Mouse (Mus musculus) neutrophil, adult 5-6 weeks (primary cell): ENCODE data around the gene Zmynd8. TPM values are rescaled to one million over a fixed set of nuclear protein-coding genes. Genes with fewer than 3 reads are reported as not detected.
A peak's percentile ranks its signal among the peaks of the same experiment; 100 is the strongest.

ENCODE experiments used
- ATAC-seq: fragments of 151-379, 151-347 bp; 2 replicates; pipeline ENCODE4 v1.8.0; 2017; ENCODE audit warnings: mild to moderate bottlenecking, moderate TSS enrichment; ENCODE audit not compliant: insufficient number of reproducible peaks, poor library complexity, low FRiP score, severe bottlenecking; ENCODE audit errors: extremely low read depth
- total RNA-seq: library from RNA; stranded (forward); fragments of 200-1000 nt; gene quantifications from 2 replicates; pipeline ENCODE4 v1.2.3, GENCODE M21; 2017

Zmynd8 gene
- total RNA-seq, 1 experiment from 2014 or later, result 56.9 TPM

DNA sequence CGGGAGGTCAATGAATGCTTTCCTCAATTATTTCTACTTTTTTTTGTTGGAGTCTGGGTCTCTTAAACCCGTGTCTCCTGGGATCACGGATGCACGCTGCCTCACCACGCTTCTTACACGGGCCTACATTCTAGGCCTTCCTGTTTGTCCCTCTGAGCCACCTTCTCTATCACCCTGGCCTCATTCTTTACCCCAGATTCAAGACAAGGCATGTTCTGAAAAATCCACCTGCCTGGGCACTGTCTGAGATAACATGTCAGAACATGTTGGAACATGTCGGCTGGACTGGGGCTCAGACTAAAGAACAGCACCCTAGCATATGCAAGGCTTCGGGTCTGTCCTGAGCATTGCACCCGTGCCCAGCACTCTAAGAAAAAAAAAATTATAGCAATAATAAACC is 110.0 kb downstream of the Zmynd8 start:
- no peak for ATAC-seq

DNA sequence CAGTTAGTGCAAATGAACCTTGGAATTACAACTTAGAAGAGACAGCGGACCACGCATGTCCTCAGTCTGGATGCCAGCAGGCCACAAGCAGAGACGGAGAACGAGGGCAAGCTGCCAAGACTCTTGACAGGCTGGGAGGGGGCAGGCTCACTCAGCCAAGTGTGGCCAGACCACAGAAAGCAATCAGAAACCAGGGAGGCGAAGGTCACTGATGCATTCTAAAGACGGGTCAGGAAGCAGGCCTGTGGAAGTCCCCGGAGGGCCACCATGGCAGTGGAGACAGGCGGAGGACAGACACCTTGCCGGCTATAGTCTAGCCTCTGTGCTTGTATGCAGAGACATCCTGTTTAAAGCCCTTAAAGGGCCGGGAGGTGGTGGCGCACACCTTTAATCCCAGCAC is 110.8 kb downstream of the Zmynd8 start:
- ATAC-seq, result no peak

DNA sequence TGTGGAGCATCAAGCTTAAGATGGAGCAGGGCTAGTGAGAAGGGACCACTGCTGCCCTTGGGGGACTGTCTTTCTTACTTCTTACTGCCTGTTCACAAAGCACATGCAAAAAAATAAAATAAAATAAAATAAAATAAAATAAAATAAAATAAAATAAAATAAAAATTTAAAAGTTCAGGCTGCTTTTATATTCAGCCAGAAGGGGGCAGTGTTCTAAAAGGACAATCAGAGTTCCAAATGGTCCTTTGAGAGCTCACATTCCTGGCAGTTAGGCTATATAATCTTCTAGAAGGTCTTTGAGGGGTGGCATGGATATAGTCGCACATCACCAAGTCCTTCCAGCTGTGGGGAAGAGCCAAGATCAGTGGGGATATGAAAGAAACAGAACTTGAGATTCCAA is 112.3 kb downstream of the Zmynd8 start:
- ATAC-seq, result no peak

DNA sequence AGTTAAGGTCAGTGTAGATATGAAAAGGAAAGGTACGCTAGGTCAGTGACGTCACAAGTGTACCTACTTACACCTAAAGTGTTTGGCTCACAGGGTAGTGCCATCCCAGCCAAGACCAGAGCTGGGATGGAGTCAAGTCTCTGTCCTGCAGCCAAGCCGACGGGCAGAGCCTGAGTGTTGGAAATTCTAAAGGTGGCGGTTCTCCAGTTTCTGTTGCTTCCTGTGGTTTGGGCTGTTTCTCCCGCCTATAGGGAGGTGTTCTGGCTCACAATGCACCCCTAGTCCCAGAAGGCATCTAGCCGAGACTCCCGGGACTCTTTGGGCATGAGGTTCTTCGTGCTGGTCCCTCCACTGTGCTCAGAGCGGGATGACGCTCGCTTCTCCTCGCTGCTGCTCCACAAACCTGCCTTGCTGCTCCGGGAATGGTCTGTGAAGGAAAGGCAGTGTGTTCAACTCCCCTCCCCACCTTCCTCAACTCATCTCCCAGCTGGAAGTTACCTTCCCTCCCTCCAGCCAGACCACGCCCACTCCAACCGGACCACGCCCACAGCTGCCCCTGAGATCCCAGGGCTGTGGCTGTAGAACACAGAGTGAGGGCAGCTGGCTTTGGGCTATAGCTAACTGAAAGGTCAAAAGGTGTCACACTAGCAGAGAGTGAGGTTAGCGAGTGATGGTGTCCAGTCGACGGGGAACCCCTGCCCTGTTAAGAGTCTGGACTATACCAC is 113.3 kb downstream of the Zmynd8 start:
- no peak for ATAC-seq

DNA sequence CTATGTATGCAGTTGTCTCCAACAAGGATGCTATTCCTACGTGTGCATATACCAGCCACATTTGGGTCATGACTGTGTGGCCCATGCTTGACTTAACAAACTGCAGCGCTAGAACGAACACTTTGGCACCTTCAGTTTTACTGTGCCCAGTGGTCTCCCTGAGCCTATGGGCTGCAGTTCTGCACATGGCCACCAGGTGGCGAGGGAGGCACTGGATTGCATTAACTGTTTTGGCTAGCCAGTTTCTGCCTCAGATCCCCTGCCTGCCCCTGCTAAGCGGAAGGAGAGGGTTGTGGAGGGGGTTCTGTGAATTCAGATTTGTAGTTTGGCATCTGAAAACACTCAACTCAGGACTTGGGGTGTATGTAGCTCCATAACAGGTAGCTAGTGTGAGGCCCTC is 116.5 kb downstream of the Zmynd8 start:
- peak; percentile 50; the same call in 1 of the 2 replicates for ATAC-seq

DNA sequence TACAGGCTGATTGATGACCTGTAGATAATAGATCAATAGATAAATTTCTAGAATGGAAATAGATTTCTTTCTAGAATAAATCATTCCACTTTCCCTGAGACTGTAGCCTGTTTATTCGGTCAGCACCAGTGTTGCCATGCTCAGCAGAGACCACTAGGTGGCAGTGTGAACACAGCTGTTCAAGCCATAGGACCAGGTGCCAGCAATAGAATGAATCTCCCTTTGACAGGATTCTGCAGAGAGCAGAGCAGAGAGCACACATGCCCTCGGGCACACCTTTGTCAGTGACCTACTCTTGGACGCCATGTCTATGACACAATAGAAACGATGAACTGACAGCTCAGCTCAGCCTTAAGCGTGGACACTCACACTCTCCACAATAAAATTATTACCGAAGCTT is 119.9 kb downstream of the Zmynd8 start:
- peak; percentile 64; the same call in 1 of the 2 replicates for ATAC-seq

DNA sequence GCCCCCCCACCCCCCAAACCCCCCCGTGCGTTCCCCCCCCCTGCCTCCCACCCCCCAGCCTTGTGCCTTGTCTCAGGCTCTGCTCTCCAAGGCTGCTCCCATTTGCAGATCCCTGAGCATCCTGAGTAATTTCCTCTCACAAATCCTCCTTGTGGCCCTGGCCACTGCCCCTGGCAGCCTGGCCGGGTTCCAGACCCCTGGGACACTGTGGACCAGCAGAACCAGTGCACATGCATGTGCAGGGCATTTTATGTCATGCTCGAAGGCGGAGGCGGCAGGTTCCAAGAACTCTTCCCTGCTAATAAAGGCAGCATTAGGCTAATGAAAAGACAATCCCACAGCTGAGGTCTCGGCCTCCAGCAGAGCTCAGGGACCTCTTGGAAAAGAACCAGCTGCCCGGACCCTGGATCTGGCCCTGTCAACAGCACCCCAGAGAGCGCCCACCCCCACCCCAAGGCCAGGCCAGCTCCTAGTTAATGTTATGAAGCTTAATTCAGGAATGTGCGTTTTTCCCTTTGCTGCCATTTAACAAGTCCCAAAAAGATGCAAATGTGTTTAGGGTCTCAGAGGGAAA is 129.4 kb downstream of the Zmynd8 start:
- ATAC-seq, result no peak

DNA sequence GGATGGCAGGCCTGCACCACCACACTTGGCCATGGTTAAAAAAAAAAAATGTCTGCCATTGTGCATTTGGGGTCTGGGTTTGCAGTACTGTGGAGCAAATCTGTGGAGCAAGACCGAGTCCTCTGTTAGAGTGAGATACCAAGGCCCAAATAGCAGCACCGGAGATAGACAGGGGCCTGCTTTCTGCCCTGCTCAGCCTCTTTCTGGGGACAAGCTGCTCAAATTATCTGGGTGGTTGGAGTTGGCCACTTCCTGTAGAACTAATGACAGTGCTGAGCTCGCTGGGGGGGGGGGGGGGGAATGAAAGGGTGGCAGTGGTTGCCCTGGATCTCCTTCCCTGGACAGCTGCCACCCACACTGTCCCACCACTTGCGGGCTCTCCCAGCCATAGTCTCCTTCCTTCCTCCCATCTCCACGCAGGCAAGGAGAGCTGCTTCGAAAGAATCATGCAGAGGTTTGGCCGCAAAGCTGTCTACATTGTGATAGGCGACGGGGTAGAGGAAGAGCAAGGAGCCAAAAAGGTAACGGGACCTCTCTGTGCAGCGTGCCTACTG is 129.9 kb downstream of the Zmynd8 start:
- ATAC-seq, result no peak

DNA sequence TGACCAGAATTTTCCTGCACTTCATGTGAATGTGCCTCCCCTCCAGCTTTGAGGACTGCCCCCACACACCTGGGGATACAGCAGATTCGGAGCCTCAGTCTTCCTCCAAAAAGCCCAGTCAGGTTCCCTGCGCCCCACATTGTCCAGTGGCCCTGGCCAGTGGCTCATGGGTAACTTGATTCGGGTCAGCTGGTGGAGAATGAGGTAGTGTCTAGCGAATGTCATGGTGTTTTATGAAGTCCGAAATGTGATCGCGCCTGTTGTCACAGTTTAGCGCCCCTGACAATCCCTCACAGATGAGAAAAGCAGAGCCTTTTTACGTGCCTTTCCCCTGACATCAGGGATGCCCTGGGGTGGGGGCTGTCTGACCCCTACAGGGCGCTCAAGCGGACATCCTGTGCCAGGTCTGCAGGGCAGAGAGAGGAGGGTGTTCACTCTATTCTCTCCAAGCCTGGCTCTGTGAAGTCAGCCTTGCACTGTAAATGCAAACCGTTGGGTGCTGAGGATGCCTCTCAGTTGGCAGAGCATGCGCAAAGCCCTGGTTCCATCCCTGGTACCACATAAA is 139.3 kb downstream of the Zmynd8 start:
- no peak for ATAC-seq

DNA sequence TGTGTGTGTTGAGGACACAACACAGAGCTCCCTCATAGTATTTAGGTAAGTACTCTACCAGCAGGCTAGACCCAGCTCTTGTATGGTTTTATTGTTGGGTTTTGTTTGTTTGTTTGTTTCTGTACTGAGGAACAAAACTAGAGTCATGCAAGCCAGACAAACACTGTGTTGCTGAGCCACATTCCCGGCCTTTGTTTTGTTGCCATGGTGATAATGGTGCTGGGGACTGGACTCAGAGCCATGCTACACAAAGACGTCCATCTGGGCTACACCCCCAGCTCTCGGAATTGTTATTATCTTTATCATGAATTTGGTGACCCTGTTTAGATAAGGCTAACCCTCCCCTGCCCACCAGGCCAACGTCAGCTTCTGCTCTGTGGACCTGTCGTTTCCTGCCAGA is 140.3 kb downstream of the Zmynd8 start:
- no peak for ATAC-seq

DNA sequence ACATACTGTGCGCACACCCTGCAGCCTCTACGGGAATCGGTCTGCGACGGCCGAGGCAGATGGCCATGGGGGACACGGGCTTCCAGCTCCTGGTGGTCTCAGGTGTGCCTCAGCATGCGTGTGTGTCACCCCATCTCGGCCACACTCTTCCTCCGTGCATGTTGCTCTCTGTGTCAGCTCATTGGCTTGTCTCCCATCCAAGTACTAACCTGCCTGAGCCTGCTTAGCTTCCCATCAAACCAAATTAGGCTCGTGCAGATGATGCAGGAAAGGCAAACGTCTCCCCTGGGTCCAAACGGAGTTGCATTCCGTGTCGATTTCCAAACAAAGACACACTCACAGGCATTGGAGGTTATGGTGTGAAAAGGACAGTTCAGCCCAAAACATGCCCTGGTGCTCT is 141.0 kb downstream of the Zmynd8 start:
- ATAC-seq, result no peak

DNA sequence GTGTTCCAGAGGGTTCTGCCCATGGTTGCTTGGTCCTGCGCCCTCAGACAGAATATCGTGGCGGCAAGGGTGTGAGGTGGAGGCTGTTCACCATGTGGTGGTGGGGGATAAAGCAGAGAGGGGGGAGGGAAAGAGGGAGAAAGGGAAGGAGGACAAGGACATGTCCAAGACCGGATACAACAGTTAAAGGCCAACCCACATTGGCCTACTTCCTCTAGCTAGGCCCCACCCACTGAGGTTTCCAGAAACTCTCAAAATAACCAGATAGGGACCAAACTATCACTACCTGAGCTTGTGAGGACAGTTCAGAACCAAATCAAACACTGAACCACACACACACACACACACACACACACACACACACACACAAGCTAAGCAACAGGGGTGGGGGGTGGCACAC is 146.1 kb downstream of the Zmynd8 start:
- ATAC-seq, result no peak

DNA sequence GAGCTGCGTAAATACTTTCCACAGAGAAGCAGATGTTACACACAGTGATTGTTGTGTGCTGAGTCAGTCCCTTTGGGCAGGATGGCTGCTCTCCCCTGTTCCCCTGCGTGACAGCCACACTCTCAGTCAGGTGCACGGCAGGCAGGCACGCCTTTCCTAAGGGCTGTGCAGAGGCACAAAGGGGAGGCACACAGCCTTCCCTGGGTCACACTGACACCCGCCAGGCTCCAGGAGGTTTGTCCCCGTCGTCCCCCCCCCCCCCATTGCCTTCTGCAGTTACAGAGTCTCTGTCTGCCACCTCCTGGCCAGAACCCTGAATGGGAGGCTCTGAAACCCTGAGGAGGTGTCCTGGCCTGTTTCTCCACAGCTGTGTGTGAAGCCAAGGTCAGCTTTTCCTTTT is 147.7 kb downstream of the Zmynd8 start:
- no peak for ATAC-seq

DNA sequence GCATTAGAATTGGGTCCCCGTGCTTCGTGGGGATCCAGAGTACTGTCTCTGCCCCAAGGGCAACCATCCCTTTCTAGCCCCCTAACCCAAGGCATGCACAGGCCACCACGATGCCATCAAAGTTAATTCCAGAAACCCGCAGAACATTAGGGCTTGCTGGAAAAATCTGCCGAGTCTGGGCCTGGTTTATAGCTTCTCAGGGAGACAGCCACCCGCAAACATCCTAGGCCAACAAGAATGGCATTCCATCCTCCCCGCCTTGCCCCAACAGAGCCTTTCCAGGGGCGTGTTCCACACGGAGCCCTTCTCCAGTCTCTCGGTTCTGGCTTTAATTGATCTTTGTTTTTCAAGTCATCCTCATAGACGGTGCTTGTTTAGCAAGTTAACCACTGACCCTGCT is 150.4 kb downstream of the Zmynd8 start:
- ATAC-seq, result no peak

DNA sequence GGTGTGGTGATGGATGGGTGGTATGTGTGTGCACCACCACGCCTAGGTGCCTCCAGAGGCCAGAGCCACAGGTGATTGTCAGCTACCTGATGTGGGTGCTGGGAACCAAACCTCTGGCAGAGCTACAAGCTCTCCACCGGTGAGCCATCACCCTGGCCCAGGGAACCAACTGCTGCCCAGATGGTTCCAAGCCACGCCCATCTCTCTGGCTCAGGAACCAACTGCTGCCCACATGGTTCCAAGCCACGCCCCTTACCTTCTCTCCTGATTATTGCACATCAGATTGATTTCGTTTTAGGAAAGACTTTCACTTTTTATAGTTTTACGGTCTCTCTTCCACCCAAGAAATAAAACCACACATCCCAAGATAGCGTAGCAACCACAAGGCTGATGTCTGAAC is 150.8 kb downstream of the Zmynd8 start:
- ATAC-seq, result no peak

DNA sequence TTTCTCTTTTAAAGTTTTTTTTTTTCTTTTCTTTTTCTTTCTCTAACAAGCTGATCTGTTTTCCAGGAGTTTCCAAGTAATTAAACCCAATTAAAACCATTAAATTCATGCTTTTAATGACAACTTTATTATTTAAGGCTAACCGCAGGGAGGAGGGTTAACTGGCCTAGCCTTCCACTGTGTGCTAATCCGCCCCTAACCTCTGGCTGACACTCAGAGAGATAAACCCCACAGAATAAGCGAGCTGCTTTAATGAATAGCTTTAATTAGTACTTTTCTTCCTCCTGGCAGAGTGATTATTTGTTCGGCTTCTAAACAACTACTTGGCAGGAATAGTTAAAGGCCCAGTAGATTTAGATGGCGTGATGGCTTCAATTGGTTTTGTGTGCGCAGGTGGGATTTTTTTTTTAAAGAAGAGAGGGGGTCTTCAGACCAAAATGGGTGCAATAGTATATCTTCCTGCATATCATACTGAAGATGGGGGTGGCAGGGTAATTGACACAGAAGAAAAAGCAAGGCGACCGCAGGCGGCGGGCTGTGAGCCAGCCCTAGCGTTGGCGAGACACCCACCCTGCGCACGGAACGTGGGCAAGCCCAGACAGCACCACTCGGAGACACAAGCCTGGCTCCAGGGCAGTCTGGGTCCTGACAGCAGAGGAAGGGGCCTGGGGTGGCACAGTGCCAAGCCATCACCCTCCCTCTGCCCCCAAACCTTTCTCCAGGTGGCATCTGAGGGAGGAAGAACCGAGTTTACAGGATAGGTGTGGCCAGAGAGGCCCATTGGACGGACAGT is 153.3 kb downstream of the Zmynd8 start:
- ATAC-seq, result no peak

DNA sequence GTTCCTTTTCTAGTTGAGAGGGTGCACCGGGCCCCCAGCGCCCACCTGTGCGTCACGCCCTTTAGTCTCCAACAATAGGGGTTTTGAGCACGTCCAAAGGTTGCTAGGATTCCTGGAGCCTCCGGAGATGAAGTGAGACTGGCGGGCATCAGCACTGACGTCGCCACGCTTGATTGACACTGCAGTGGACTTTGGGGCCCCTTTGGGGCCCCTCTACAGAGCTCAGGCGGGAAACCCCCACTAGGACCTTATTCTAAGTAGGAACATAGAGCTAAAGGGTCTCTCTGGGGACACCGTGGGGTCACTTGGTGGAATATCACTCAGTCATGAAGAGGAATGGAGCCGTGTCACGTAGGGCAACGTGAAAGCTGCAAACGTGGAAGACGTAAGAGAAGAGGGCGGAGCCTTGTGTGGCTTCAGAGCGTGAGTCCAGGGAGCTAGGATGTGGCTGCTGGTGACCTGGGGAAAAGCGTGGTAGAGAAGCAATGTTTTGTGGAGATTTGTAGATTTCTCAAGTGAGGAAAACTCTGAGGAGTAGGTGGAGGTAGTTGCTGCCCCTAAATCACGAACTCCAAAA is 156.5 kb downstream of the Zmynd8 start:
- ATAC-seq, result no peak

DNA sequence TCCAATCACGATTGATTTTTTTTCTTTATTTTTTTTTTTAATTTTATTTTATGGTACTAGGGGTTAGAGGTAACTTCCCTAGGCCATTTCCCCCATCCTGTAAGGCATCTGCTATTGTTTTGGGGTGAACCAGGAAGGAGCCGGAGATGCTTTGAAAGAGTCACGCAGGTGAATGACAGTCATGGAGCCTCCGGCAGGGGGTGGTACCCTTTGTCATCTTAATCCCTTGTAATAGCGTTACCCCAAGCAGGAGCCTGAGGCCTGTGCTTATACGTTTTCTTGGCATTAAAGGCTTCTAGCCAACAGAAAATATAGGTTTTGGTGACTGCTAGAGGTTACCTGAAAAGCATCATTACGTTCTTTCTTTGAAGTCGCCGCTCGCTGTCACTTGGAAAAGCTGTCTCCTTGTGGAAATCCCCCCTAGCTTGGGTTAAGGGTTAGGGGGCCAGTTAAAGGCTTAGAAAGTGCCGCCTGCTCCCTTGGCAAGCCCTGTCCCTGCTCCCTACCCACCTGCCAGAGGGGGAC is 157.2 kb downstream of the Zmynd8 start:
- ATAC-seq, result no peak

DNA sequence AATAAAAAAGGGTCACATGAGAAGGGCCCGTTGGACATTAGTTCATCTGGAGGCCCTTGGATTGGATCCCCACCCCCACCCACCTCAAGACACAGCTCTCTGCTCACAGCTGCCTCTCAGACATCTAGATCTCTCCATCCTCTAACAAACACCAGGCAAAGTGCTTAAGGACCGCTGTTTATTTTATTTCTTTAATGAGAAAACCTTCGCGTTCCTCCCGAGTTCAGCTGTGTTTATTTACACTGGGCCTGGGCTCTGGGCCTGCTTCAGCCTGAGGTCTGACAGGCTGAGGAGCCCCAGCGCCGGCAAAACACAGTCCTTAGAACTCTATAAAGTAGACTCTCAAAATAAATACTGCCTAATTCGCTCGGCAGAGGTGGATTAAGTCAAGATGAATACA is 157.8 kb downstream of the Zmynd8 start:
- ATAC-seq, result no peak
